Mouse (Mus musculus): ENCODE data around the gene Grem1.

GRCm38 (mm10) chr2:113768541-113769303, 10.3 kb upstream of the Grem1 start:
- TF ChIP-seq CTCF (IDR thresholded peaks at IDR 0.05; ENCODE audit: low read depth) (no peak), EP300 (IDR thresholded peaks at IDR 0.05; ENCODE audit: low read depth) (no peak)
